Mouse (Mus musculus): ENCODE measurements around the gene Wwc1.

Wwc1 gene

DNA sequence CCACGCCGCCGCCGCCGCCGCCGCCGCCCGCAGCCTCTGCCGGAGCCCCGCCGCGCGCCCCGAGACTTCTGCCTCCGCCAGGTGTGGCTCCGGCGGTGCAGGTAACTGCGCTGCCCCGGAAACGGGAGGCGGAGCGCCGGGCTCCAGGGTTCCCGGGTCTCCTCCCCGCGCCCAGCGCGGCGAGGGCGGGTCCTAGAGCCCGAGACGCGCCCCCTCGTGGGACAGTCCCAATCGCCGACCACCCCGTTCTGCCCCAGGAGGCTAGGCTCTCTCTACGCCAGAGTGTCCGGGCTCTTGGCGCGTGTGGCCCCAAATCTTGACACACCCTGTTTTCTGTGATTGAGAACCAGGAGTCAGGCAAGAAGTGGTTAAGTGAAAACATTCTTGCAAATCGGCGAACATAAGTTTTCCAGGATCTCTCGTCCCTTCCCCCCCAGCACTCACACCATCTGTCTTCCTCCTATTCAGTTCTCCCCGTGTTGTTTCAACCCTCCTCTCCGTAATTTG, at the start of gene Wwc1:
Gene Wwc1 (minus strand): TSS at position 117 of the 507 bp plus-strand sequence.
- ChIA-PET POLR2A (interaction anchor here in 3 of 4 experiments (0.6 to 3.1 kb wide), 11 partner anchors 10 to 169 kb away, joined by 3 to 21 read pairs (median 4); no protein-coding TSS in a partner anchor), CTCF (no interaction called here)

DNA sequence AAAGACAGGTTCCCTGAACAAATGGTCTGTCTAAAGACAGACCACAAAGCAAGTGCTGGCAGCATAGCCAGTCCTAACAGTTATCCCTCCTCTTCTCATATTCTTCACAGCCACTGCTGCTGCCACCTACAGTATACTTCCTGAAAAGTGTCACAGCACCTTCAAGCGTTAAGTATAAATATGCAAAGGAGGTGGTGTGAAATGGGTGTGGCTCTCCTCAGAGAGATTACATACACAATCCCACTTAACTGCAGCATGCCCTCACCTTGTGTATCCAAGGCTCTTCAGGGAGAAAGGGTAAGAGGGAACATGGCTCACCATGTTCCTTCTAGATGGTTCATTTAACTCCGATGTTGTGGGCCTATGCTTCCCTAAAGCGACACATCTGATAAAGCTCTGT, 39.7 kb upstream of the Wwc1 start:
- ChIA-PET CTCF (no interaction called here), POLR2A (no interaction called here)

DNA sequence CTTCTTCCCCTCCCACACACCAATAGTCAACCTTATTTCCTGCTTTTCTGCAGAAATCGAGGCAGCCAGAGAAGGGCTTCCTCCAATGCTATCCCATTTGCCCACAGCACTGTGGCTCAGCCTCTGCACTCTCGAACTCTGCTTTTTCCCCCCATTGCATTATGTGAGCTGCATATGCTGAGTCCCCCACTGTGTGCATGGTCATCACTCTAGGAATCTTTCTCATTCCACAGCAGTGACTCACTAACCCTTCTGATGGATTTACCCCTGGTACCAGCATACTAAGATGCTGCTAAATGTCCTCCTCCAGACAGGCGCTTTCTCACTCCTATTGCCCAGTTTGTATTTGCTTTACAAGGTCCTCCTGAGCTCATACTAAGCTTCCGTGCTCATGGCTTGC, 32.9 kb upstream of the Wwc1 start:
- POLR2A ChIA-PET: no interaction called here
- CTCF ChIA-PET: interaction anchor here in 1 of 4 experiments (0.5 to 2.5 kb wide), 2 partner anchors 12 to 318 kb away, joined by 5 to 6 read pairs; no protein-coding TSS in a partner anchor

DNA sequence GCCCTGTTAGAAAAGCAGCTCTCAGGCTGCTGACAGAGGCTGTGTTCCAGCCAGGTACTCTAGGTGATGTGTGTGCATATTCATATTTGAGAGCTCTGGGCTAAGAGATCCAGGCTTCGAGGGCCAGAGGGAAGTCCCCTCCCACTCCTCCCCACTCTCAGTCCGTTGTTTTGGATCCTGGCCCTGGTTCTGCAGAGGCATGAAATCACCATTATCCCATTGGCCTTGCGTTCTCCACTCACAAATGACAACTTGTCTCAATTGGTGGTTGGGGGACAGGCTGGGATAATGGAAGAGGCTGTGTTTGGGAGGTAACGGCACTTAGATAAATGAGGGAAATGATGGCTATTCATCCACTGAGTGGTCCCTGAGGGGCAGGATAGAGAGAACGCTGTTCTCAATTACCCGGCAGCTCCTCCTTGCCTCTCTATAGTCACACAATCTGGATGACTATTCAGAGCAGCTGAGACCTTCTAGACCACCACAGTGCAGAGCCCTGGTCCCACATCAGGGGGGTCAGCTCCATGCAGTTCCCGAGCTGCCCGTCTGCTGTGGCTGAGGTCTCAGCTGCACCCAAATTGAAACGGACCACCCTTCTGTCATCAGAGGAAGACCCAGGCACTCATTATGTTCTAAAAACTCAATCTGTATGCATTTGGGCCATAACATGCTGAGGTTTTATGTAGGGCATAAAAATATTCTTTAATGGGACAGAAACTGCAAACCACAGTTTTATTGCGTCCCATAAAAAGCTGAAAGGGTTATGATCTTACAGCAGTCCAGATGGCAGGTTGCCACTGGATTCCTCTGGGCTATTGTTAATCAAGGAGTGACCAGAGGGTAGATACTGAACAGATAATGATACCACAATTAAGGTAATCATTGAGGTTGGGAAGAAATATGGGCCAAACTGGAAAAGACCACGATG, 29.2 kb upstream of the Wwc1 start:
- CTCF ChIA-PET: interaction anchor here in 1 of 4 experiments (1.1 kb wide), 1 partner anchor 24 kb away, joined by 3 read pairs; no protein-coding TSS in a partner anchor
- POLR2A ChIA-PET: interaction anchor here in 1 of 4 experiments (0.5 kb wide), 1 partner anchor 138 kb away, joined by 3 read pairs; no protein-coding TSS in a partner anchor

DNA sequence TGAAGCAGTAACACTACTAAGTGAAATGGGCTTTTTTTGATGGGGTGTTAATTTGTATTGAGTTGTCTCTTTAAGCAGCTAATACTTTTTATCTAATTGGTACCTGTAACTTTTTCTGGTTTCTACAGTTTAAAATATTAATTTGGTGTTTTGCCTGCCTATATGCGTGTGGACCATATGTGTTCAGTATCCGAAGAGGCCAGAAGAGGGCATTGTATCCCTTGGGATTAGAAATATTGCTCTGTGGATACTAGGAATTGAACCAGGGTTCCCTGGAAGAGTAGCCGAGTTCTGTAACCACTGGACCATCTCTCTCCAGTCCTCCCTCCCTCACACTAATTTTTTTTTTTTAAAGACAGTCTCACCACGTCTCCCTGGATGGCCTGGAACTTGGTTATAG, 22.6 kb upstream of the Wwc1 start:
- ChIA-PET CTCF (interaction anchor here in 1 of 4 experiments (0.7 kb wide), 1 partner anchor 171 kb away, joined by 4 read pairs; no protein-coding TSS in a partner anchor), POLR2A (interaction anchor here in 1 of 4 experiments (0.5 kb wide), 1 partner anchor 160 kb away, joined by 3 read pairs; no protein-coding TSS in a partner anchor)

DNA sequence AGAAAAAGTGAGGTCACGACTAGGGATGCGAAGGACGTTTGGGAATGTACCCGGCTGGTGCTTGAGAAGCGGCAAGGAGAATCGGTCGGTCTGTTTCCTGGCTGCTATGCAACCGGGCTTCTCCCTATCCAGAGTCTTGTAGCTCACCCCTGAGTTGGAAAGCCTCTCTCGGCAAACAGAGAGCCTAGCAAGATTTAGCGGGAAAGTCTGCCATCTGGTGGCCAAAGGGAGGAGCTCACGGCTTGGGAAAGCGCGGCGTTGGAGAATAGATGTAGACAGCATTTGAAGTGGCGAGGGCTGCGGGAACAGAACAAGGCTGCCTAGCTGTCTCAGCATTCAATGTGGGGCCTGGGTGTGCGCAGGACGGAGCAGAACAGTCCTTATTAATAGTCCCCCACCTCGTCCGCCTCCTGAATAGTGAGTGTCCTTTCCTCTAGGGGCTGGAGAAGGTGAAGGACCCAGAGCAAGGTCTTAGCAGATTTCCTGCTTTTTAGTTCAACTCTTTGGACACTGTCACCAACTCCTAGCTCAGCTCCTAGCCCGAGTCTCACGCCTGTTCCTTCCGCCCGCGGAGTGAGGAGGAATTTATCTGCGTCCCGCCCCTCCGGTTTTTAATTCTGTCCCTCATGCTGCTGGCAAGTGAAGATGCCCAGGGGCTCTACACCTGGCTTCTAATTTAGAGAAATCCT, 21.1 kb upstream of the Wwc1 start:
- POLR2A ChIA-PET: interaction anchor here (0.6 to 2.8 kb wide), 22 partner anchors 12 to 757 kb away, joined by 3 to 12 read pairs (median 3); no protein-coding TSS in a partner anchor
- CTCF ChIA-PET: interaction anchor here (0.5 to 2.5 kb wide), 90 partner anchors 10 to 1197 kb away, joined by 3 to 24 read pairs (median 4); partner anchors contain the start of genes Fbll1 (in 1 of the 4) and Pank3 (in 1 of the 4)

DNA sequence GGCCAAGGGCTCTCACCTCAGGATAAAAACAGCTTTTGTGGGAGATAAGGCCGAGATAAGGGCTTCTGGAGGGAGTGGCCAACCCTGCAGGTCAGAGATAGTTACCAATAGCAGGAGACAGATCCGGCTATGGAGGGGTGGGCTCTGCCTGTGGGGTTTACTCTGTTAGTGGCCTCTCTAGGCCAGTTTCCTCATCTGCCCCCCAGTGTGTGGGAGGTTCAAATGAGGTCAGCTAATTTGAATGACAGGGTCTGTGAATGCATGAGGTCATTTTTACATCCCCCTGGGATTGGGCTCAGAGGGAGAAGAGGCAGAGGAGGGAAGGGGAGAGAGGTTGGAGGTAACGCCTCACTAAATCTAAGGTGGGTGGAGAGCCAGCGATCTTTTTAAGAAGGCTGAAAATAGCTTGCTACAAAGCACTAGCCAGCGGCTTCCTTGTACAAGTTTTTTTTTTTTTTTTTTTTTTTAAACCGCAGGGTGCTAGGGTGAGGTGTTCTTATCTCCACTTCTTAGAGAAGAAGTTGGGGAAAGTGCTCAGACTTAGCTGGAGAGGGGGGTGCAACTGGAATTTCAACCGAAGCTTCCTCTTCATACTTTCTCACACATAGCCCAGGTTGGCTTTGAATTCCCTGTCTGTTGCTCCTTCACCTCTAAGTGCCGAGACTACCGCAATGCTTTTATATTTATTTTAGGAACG, 20.4 kb upstream of the Wwc1 start:
- POLR2A ChIA-PET: interaction anchor here (0.6 to 2.8 kb wide), 23 partner anchors 11 to 757 kb away, joined by 3 to 12 read pairs (median 3); no protein-coding TSS in a partner anchor
- CTCF ChIA-PET: interaction anchor here (0.5 to 2.5 kb wide), 91 partner anchors 9 to 1767 kb away, joined by 3 to 24 read pairs (median 4); partner anchors contain the start of genes Fbll1 (in 1 of the 4) and Pank3 (in 1 of the 4)

DNA sequence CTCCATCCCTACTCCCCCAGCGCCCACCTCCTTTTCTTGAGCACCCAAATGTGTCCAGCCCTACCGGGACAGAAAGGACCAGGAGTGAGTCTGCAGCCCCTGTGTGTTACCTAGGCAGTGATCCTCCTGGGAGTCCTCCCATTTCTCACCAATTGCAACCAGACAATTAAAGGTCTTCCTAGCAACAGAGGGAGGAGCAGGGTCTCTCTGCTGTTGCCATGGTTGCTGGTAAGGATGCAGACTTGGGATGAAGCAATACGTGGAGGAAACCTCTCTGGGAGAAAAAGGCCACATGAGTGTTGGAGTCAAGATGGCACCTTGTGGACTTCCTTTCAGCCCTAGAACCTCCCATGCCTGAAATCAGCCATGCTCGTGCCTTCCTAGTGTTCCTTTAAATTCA, 19.7 kb upstream of the Wwc1 start:
- ChIA-PET CTCF (interaction anchor here in 3 of 4 experiments (0.6 to 2.5 kb wide), 6 partner anchors 9 to 521 kb away, joined by 4 to 13 read pairs (median 5); no protein-coding TSS in a partner anchor), POLR2A (interaction anchor here in 2 of 4 experiments (0.9 to 2.8 kb wide), 5 partner anchors 9 to 293 kb away, joined by 3 to 12 read pairs (median 5); no protein-coding TSS in a partner anchor)

DNA sequence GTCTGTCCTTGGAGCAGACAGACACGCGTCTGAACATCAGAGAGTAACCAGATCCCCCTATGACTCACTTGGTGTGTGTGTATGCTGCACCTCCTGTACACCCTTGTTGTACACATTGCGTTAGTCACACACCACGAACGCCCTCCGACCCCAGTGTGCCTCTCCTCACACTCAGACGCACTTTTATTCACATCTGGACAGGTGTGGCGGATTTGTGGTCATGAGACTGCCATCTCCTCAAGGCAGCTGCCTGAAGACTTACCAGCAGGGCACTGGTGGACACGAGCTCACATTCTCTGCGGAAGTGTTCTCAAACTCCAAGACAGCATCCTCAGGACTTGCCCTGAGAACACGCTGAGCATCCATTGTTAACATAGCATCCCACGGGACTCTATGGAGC, 17.7 kb upstream of the Wwc1 start:
- CTCF ChIA-PET: interaction anchor here in 1 of 4 experiments (0.6 kb wide), 1 partner anchor 191 kb away, joined by 3 read pairs; no protein-coding TSS in a partner anchor

DNA sequence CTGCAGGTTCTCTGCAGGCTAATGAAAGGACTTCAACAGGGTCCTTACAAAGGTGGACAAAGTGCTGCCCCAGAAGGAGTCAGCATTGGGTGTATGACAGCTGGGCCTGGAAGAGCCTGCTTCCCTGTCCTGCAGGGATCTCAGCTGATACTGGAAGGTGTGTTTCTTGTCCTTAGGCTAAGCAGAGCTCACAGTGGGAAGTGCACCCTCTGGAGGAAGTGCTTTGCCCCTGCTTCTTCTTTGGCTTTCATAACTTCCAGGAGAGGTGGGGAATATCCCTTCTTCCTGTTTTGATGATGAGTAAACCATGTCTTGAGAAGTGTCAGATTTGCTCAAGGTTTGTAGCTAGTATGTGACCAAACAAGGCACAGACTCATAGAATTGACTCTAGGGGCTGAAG, 15.0 kb upstream of the Wwc1 start:
- CTCF ChIA-PET: interaction anchor here (0.5 to 1.2 kb wide), 11 partner anchors 9 to 693 kb away, joined by 3 to 7 read pairs (median 4); no protein-coding TSS in a partner anchor
- POLR2A ChIA-PET: interaction anchor here in 2 of 4 experiments (0.6 to 1.7 kb wide), 3 partner anchors 9 to 464 kb away, joined by 3 to 8 read pairs (median 3); no protein-coding TSS in a partner anchor

More for the DNA sequence above, 17.7 kb upstream of the Wwc1 start:
- POLR2A ChIA-PET: interaction anchor here in 3 of 4 experiments (0.5 to 1.4 kb wide), 5 partner anchors 8 to 64 kb away, joined by 3 read pairs; no protein-coding TSS in a partner anchor

DNA sequence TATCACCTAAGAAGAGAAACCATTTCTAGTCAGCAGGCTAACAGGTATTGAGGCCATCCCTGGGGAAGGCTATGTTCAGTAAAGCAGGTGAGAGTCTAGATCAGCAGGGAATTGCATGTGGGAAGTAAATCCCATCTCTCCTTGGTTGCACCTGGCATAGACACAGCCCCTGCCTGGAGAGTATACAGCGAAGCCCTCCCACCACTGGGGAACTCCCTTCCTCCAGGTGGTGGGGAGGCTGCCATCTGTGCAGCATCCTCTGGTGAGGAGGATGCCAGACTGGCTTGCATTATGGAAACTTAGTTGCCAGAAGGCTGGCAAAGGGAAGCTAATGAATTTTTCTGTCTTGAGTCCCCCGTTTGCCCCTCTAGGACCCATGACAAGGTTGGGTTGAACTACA, 11.5 kb upstream of the Wwc1 start:
- ChIA-PET POLR2A (interaction anchor here in 1 of 4 experiments (1.3 kb wide), 1 partner anchor 12 kb away, joined by 3 read pairs; no protein-coding TSS in a partner anchor), CTCF (interaction anchor here in 1 of 4 experiments (1.9 kb wide), 1 partner anchor 9 kb away, joined by 7 read pairs; no protein-coding TSS in a partner anchor)

DNA sequence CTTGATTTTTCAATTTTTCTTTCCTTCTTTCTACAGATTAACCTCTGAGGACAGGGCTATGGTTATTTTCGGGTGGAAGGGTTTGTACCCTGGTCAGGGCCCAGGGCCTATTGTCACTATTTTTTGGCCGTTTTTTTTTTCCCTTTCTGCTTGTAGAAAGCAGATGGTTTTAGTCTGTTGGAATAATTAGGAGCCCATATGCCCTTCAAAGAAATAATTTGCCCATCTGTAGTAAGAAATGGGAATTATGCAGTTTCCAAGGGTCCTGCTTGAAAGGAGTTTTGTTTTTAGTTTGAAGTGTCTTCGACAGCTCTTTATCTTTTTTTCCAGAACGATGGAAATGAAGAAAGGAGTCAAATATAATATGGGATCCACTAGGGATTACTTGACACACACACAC, 9.6 kb upstream of the Wwc1 start:
- ChIA-PET POLR2A (interaction anchor here in 2 of 4 experiments (0.6 to 0.8 kb wide), 2 partner anchors 8 to 11 kb away, joined by 3 read pairs; no protein-coding TSS in a partner anchor), CTCF (interaction anchor here in 1 of 4 experiments (1.1 kb wide), 1 partner anchor 11 kb away, joined by 4 read pairs; no protein-coding TSS in a partner anchor)

DNA sequence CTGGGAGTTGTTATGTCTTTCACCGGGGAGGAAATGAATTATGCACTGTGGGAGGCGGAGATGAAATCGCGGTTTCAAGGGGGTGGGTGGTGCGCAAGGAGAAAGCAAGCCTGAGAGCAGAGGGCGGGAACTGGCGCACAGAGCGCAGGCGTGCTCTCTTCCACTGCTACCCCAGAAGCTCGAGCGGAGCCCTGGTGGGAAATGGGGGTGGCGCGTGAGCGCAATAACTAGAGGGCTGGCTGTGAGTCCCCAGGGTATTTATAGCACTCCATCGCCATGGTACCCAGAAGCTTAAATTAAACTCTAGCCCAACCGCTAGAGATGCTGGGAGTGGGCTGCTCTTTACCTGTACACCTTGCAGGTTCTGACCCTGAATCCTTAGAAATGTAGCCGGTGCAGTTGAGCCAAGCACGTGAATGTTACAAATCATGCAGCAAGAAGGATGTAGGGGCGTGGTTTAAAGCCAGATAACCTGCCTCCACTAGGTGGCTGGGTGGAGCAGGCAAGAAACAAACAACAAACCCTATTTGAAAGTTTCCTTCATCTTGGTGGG, 5.6 kb upstream of the Wwc1 start:
- CTCF ChIA-PET: interaction anchor here (0.6 to 2.0 kb wide), 11 partner anchors 8 to 212 kb away, joined by 3 to 18 read pairs (median 3); no protein-coding TSS in a partner anchor
- POLR2A ChIA-PET: interaction anchor here in 3 of 4 experiments (0.6 to 2.0 kb wide), 11 partner anchors 9 to 1748 kb away, joined by 3 to 9 read pairs (median 5); no protein-coding TSS in a partner anchor

DNA sequence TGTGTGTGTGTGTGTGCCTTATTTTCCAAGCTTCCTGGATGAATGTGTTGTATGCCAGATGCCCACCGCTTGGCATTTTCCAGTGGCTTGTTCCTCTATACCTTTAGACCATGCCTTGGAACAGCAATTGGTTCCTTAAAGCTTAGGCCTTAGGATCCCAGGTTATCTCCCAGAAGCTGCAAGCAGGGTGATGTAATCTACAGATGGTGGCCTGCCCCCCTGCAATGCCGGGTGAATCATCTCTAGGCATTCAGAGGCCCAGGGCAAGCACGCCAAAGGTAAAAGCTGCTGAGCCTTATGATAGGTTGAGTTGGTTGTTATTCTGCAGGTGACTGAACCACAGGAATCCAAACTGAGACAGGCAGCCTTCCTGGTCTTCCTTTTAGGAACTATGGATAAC, 2.4 kb upstream of the Wwc1 start:
- POLR2A ChIA-PET: interaction anchor here in 2 of 4 experiments (0.6 to 1.6 kb wide), 7 partner anchors 10 to 1251 kb away, joined by 3 to 5 read pairs (median 3); no protein-coding TSS in a partner anchor
- CTCF ChIA-PET: interaction anchor here in 1 of 4 experiments (0.7 to 0.8 kb wide), 2 partner anchors 13 to 146 kb away, joined by 4 read pairs; no protein-coding TSS in a partner anchor

DNA sequence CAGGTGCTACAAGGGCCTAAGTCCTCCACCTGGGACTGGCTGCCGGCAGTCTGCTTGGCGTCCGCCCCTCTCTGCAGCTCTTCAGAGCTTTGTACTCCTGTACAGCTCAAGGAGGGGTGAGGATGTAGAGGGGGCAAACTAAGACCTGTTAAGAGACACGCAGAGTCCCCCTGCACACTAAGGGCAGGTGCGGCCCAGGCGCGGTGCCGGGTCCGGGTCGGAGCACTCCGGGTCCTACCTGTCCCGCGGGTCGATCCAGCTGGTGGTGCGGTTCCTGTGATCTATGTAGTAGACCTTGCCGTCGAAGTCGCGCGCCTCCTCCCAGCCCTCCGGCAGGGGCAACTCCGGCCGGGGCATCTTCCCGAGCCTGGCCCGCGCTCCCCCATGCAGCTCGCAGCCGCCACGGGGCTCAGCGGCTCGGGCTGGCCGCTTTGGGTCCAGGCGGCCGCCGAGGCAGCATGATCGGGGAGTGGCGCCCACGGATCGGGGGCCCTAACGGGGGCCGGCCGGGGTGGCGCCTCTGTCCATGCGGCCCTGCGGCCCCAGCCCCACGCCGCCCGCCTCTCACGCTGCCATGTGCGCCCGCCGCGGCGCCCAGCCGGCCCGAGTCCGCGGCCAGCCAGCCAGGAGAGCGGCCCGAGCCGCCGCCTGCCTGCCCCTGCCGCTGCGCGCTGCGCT, 455 bp downstream of the Wwc1 start:
- ChIA-PET POLR2A (interaction anchor here in 3 of 4 experiments (0.5 to 3.1 kb wide), 31 partner anchors 9 to 403 kb away, joined by 3 to 23 read pairs (median 4); no protein-coding TSS in a partner anchor), CTCF (interaction anchor here in 2 of 4 experiments (0.9 kb wide), 2 partner anchors 21 to 140 kb away, joined by 3 to 4 read pairs; no protein-coding TSS in a partner anchor)

DNA sequence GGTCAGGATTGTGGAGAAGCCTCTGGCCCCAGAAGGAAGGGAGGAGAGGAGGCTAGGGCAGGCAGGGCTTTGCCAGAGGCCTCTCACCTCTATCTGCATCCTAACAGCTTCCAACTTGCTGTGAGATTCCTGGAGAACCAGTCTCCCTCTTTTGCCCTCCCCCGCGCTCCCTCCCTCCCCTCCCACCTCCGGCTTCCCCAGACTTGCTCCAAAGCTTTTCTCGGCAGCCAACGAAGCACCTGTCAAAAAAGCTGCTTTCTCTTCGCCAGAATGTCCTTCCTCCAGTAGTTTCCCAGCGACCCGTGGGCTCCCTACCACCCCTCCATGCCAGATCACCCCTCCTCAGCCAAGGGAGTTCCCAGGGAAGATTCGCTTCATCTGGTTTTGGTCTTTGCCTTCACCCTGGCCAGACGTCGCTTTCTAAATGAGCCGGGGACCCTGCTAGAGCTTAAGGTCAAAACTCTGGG, 1.0 kb downstream of the Wwc1 start:
- ChIA-PET CTCF (interaction anchor here in 2 of 4 experiments (0.9 kb wide), 2 partner anchors 22 to 139 kb away, joined by 3 to 4 read pairs; no protein-coding TSS in a partner anchor), POLR2A (interaction anchor here (0.5 to 3.1 kb wide), 35 partner anchors 9 to 402 kb away, joined by 3 to 23 read pairs (median 4); no protein-coding TSS in a partner anchor)
